Mouse (Mus musculus): ENCODE measurements around the gene Efna3.

Efna3 gene

GRCm38 (mm10) chr3:89315930-89316831 is 6.6 kb downstream of the Efna3 start:
- no peak for DNase-seq (ENCODE audit: low spot score)

- peak; percentile 90 for DNase-seq (ENCODE audit: low spot score)
Measured at GRCm38 (mm10) chr3:89315195-89315929, 7.4 kb downstream of the Efna3 start.

GRCm38 (mm10) chr3:89314791-89315190 is 8.0 kb downstream of the Efna3 start:
- no peak for DNase-seq (ENCODE audit: low spot score)

GRCm38 (mm10) chr3:89314340-89314739 is 8.4 kb downstream of the Efna3 start:
- DNase-seq (ENCODE audit: low spot score), result no peak

- peak; percentile 89 for DNase-seq (ENCODE audit: low spot score)
Measured at GRCm38 (mm10) chr3:89308089-89308488, 14.7 kb downstream of the Efna3 start.

- no peak for DNase-seq (ENCODE audit: low spot score)
Measured at GRCm38 (mm10) chr3:89305551-89306325, 17.0 kb downstream of the Efna3 start.

GRCm38 (mm10) chr3:89305105-89305504 is 17.7 kb downstream of the Efna3 start:
- DNase-seq (ENCODE audit: low spot score), result no peak

- no peak for DNase-seq (ENCODE audit: low spot score)
Measured at GRCm38 (mm10) chr3:89304440-89304839, 18.3 kb downstream of the Efna3 start.

- DNase-seq (ENCODE audit: low spot score), result no peak
Measured at GRCm38 (mm10) chr3:89300514-89300913, 22.3 kb downstream of the Efna3 start.

- DNase-seq (ENCODE audit: low spot score), result no peak
Measured at GRCm38 (mm10) chr3:89300071-89300470, 22.7 kb downstream of the Efna3 start.

GRCm38 (mm10) chr3:89299499-89299898 is 23.3 kb downstream of the Efna3 start:
- DNase-seq (ENCODE audit: low spot score), result peak; percentile 66

- DNase-seq (ENCODE audit: low spot score), result no peak
Measured at GRCm38 (mm10) chr3:89298908-89299307, 23.9 kb downstream of the Efna3 start.

- DNase-seq (ENCODE audit: low spot score), result no peak
Measured at GRCm38 (mm10) chr3:89296761-89297396, 25.9 kb downstream of the Efna3 start.

- DNase-seq (ENCODE audit: low spot score), result no peak
Measured at GRCm38 (mm10) chr3:89295685-89296230, 27.0 kb downstream of the Efna3 start.

- no peak for DNase-seq (ENCODE audit: low spot score)
Measured at GRCm38 (mm10) chr3:89294195-89294594, 28.6 kb downstream of the Efna3 start.

GRCm38 (mm10) chr3:89293247-89293918 is 29.4 kb downstream of the Efna3 start:
- no peak for DNase-seq (ENCODE audit: low spot score)

- no peak for DNase-seq (ENCODE audit: low spot score)
Measured at GRCm38 (mm10) chr3:89292303-89292702, 30.5 kb downstream of the Efna3 start.

GRCm38 (mm10) chr3:89291874-89292273 is 30.9 kb downstream of the Efna3 start:
- DNase-seq (ENCODE audit: low spot score), result no peak

GRCm38 (mm10) chr3:89288503-89288928 is 34.2 kb downstream of the Efna3 start:
- DNase-seq (ENCODE audit: low spot score), result peak; percentile 29

- DNase-seq (ENCODE audit: low spot score), result no peak
Measured at GRCm38 (mm10) chr3:89287286-89287685, 35.5 kb downstream of the Efna3 start.

- DNase-seq (ENCODE audit: low spot score), result no peak
Measured at GRCm38 (mm10) chr3:89285526-89285925, 37.2 kb downstream of the Efna3 start.
